Mouse (Mus musculus): ENCODE data around the gene Yars.
A peak's percentile ranks its signal among the peaks of the same experiment; 100 is the strongest.

Yars gene

DNA sequence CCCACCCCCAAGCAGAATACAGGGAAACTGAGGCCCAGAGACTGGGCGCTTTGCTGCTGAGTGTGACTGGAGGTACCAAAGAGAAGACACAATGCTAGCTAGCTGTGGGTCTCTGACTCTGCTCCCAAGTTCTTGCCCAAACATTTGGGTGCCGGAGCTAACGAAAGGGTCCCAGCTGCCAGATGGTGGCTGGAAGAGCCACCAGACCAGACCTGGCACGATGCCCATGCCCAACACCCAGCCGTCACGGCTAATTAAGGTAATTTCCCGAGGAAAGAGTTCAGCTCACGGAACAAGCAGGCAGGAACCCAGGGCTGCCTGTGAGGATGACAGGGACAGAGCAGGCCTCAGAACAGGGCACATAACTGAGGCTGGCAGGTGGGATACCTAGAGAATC lies 38.4 kb downstream of the Yars start:
- DNase-seq, result peak; percentile 42 to 52

DNA sequence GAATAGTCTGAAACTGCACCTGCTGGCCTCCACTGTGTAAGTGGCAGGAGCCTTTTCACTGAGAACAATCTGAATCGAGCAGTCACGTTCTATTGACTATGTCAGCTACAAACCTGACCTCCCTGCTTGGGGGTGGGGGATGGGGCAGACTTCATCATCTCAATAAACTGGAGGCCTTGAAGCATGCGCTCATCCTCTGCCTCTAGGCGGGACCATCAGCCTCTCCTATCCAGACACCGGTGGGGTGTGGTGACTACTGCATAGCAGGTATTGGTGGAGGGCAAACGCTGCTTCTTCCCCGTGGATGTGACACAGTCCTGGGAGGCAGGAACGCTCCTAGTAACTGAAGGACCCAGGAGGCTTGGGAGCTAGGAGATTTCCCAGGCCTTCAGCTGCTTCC lies 41.4 kb downstream of the Yars start:
- no peak for DNase-seq

GRCm38 (mm10) chr4:129231594-129232450 lies 42.3 kb downstream of the Yars start:
- no peak for DNase-seq

DNA sequence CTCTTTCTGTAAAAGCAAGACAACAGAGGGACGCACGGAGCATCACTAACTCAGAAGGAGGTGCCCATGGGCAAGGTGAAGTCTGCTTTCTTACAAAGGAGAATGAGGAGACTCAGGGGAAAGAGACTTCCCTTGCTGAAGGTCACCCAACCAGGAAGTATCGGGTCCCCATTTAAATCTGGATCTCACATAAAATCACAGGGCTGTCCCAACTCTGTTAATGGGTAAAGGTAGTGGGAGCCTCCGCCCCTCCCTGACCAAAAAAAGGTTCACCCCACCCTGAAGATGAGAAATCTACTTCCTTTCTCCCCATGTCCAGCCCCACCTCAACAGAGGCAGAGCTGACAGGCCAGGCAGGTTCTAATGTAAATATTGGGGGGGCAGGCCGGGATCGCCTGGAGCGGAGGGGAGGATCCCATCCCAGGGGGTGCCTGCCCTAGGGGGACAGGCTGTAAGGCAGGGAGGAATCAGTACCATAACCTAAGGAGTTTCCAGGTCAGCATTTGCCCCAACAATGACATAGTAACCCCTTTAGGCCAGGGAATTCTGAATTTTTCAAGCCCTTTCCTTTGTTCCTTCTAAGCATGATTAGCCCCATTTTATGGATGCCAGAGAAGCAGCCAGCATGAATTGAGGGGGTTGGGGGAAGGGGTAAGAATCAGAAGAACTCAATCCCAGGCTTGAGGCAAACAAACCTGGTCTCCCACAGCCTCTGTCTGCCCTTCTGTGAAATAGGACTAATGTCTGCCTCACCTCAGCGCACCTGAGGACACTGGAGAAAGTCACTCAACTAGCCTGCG lies 43.2 kb downstream of the Yars start:
- no peak for DNase-seq

DNA sequence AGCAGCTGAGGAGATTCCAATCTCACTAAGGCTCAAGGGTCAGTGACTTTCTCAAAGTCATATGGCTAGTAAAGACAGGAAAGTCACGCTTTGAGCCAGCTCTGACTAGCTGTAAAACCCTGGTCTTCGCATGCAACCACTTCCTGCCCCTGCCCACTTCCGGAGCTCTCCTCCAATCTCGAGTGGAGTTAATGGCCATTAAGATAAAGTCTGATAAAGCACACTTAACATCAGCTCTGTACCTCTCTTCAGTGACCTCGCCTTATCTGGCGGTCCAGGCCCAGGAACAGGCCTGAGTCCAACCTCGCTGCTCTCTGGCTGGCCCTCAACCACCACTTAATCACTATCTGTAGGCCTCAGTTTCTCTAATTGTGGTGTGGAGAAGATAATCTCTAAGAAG lies 44.9 kb downstream of the Yars start:
- no peak for DNase-seq

DNA sequence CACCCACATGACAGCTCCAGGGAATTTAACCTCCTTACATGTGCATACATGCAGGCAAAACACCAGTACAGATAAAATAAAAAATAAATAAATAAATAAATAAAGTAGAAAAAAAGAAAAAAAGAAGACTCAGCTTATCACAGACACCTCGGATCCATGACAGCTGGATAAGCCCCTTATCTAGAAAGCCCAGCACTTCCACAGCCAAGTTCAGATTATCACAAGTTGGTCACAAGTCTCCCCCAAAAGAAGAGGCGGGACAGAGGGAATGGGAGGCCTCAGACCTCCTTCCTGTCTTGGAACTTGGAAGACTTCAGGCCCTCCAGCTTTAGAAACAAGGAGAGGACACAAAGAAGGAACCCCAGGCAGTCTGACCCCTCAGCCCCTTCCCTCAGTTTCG lies 45.6 kb downstream of the Yars start:
- no peak for DNase-seq

GRCm38 (mm10) chr4:129236236-129236813 lies 46.8 kb downstream of the Yars start:
- no peak for DNase-seq

- DNase-seq, result peak in 1 of 2 experiments; percentile 35
Measured at GRCm38 (mm10) chr4:129237843-129238441, 48.4 kb downstream of the Yars start.

GRCm38 (mm10) chr4:129238579-129239016 lies 49.0 kb downstream of the Yars start:
- DNase-seq, result peak; percentile 32 to 39

GRCm38 (mm10) chr4:129239075-129239474 lies 49.5 kb downstream of the Yars start:
- DNase-seq, result peak; percentile 70 to 82

DNA sequence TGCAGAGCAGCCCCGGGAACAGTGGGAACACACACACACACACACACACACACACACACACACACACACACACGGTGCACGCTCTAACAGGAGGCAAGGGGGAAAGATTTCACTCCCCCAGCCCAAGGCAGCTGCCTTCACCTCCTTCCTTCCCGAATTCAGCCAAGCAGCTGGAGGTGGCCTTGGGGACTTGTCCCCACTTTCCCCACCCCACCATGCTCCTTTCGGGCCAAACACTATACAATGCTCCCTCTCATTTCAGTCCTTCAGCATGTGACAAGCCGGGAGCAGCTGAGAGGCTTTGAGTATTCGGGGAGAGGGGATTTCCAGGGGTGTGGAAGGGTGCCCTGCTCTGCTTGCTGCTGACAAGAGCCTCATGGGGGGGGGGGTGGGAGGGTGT lies 52.3 kb downstream of the Yars start:
- DNase-seq, result no peak

GRCm38 (mm10) chr4:129242327-129242726 lies 52.8 kb downstream of the Yars start:
- DNase-seq, result no peak

DNA sequence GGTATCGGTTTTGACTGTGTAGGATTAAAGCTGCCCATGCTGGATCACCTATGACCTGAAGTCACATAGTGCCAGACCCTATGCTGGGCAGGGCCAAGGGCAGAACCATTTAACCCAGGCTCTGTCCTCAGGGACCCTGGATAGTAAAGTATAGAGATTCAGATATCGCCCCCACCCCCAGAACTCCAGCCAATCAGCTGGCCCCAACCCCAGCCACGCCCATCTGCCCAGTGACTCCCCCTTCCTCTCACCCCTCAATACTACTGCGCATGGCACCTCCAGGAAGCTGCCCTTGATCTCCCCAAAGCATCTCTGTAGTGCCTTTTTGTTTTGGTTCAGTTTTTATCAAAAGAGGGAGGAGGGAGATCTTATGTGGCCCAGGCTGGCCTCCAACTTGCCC lies 53.2 kb downstream of the Yars start:
- DNase-seq, result no peak

- DNase-seq, result no peak
Measured at GRCm38 (mm10) chr4:129244802-129245201, 55.2 kb downstream of the Yars start.

GRCm38 (mm10) chr4:129246360-129247301 lies 57.1 kb downstream of the Yars start:
- DNase-seq, result no peak

DNA sequence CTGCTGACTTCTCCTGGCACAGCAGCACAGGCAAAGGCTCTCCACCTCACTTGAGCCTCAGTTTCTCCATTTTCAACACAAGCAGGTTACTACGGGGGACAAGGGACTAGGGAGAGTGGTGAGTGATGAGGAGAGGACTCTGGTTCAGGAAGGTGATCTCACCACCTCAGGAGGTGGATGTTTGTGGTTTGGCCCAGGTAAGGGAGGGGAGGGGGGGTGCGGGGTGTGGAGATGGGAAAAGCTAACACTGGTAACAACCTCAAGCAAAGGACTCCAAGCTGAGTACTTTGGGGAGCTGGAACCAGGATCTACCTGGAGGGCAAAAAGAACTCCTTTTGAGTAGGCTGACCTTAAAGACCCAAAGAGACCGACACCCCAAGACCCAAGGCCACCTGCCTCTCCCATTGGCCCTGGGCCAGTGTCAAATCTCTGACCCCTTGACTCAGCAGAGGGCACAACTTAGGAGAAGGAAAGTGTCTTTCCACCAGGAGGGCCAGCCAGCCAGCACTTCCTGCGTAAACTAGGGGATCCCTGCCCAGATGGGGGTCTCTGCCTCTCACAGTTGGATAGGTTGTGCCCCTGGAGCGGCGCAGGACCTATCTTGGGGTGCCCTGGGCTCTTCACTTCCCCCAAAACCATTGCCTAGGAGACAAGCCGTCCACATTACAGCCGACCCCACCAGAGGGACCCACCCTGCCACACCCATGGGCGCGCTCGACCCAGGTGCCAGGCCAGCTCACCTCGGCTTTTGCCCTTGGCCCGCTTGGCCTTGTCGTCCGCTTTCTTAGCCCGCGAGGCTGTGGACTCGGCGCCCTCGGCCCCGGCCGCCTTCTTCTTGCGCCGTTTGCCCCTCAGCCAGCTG lies 58.1 kb downstream of the Yars start:
- no peak for DNase-seq

GRCm38 (mm10) chr4:129248243-129248767 lies 58.7 kb downstream of the Yars start:
- DNase-seq, result no peak

DNA sequence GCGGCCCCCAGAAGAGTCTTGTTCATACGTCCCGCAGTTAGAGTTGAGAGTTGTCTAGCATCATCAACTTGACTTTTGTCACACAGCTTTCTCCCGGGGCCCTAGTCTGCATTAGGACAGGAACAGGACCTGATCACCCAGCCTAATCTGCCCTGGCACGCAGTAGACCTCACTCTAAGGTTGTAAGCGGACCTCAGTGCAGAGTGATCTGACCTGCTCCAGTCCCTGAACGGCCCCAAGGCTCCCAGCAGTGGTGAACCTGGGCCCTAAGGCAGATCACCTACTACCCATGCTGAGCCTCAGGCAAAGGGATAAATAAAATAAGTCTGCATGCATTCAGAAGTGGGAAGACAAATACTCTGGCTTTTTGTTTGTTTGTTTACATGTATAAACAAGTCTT lies 59.7 kb downstream of the Yars start:
- DNase-seq, result no peak

- peak; percentile 54 to 63 for DNase-seq
Measured at GRCm38 (mm10) chr4:129250759-129251481, 61.4 kb downstream of the Yars start.
